Mouse (Mus musculus) T-cell, adult 2 months (primary cell): ENCODE data around the gene Rab11fip2.
A peak's percentile ranks its signal among the peaks of the same experiment; 100 is the strongest.

Source experiments
- DNase-seq: peaks from one replicate; pipeline ENCODE4 v3.0.0; 2022; ENCODE audit warnings: low spot score

Gene Rab11fip2

DNA sequence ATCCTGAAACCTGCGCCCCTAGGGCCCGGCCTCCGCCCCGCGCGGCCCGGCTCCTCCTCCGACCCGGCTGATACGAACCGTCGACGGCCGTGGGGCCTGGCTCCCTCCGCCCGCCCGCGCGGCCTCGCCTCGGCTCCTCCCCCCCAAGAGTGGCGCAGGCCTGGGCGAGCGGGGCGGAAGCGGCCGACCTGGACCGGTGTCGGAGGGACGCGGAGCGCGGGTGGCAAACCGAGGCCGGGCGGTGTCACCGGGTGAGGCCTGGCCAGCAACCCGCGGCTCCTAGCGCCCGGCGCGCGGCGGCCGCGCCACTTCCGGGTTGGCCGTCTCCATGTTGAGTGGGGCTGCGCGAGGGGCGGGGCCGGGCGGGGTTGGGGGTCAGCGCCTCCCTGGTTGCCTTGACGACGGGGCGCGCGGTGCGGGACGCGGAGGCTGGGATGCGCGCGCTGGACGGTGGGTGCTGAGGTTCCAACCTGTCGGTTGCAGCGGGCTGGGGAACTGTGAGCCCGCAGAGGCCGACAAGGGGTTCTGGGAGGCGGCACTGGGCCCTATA lies at the start of gene Rab11fip2:
Gene Rab11fip2, minus strand, starts transcription at position 333 of the 550 bp plus-strand sequence.
- peak; percentile 84 for DNase-seq

- DNase-seq, result no peak
These were observed 38.1 kb upstream of the Rab11fip2 start for GRCm38 (mm10) chr19:59981588-59981987.

DNA sequence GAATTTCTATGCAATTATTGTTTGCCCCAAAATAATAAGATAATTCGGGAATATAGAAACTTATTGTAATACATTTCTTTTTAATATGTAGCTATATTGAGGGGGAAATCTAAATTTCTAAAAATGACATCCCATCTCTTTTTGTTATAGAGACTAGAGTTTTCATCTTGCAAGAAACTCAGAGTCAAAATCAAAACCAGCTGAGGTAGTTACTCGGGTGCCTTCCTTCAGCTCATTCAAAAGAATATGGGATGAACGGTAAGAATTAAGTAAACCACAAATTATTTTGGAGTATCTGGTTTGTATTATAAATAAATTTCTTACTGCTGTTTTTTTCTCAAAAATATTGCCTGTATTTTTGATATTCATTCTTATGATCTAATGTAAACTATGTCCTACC lies 11.5 kb upstream of the Rab11fip2 start:
- DNase-seq, result no peak

DNA sequence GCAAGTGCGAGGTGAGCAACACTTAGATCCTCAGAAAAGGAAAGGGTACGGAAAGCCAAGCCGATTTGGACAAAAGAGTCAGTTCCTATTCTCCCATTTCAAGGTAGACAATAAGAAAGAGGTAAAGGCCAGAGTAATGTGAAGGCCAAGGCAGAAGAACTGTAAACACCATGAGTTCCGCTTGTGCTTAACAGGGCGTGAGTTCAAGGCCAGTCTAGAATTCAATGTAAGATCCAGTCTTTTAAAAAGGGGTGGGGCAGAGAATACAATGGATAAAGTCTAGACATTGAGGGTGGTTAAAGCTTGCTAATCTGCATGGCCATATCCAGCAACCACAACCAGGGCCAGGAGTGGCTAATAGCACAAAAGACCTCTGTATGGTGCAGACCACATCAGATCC lies 6.3 kb upstream of the Rab11fip2 start:
- no peak for DNase-seq

DNA sequence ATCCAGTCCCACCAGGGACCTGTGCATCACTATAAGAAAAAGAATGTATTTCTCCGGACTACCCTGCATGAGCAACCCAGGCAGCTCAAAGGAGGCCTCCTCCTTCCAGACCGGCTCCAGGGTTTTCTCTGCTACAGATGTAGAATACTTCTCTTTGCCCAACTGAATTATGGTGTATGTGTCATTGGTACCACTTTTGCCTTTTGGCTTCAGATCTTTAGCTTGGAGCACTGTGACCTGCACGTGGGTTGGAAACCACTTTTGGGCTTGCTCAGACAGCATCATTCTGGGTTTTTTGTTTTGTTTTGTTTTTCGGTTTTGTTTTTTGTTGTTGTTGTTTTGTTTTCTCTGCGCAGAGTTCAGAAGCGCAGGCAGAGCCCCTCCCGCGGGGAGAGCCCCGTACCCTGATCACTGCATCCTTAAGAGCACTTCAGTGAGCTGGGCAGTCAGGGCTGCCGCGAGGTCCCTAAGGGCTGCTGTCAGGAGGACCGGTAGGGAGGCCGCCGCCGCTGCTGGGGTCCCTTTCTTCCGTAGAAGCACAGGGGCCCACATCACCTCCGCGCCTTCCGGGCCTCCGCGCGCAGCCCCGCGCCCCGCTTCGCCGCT lies 635 bp downstream of the Rab11fip2 start:
- DNase-seq, result no peak

DNA sequence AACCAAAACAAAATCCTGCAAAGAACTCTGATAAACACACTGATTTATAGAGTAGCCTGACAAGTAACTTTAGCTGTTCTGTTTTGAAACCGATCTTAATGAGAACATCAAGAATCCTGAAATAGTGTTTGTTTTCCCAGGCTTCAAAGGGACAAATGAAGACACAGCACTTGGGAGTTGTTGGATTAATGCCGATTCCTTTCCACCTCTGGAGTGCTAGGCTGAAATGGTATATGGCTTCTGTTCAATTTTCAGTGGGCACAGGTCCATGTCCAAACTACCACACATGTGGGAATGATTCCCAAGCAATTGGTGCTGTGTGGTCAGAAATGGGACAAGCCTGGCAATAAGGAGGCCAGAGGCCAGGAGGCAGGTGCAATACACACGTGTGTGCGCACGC lies 3.7 kb downstream of the Rab11fip2 start:
- no peak for DNase-seq

GRCm38 (mm10) chr19:59932085-59932484 lies 11.4 kb downstream of the Rab11fip2 start:
- DNase-seq, result no peak

DNA sequence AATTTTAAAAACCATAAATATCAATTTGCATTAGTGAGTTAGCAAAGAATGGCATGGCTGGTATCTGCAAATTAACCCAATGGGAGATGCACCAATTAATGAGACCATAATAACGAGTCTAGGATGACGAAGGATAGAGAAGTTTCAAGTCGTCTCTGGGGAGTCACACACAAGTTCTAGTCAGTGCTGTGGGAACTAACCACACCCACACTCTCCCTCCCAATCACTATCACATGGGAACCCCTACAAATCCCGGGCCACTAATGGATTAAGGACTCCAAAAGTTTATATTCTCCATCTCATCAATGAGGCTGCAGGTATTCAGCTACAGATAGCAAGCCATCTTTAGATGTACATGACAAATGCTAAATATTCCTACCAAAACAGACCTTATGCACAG lies 14.8 kb downstream of the Rab11fip2 start:
- DNase-seq, result no peak

- peak; percentile 19 for DNase-seq
These were observed 17.3 kb downstream of the Rab11fip2 start for GRCm38 (mm10) chr19:59926125-59926524.

- no peak for DNase-seq
These were observed 22.6 kb downstream of the Rab11fip2 start for GRCm38 (mm10) chr19:59920846-59921245.

DNA sequence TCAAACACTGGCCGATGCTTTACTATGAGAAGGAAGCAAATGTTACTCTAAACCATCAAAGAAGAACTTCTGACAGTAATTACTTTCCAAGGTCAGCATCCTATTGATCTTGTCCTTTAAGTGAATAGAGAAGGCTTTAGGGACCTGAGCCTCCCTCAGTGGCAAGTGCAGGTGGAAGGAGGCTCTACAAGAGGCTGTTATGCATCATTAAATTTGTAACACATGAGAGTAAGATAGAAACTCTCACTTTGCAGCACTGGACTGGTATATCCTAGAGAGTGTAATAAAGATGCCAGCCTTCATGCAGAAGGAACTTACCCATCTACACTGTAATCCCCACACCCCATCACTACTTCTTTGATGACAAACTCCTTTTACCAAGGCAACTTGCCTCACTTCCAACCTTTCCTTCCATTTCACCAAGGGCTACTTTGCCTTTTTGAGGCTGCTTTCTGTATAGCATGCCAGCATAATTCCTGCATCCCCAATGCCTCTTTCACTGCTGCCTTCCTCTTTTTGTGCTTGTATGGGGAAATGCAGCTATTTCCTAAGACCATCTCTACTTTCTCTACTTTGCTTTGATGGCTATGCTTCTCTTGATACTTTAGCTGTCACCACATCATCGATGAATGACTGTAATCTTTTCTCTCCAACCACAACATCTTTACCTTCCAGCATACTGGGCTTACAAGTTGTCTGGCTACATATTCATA lies 25.4 kb downstream of the Rab11fip2 start:
- no peak for DNase-seq

DNA sequence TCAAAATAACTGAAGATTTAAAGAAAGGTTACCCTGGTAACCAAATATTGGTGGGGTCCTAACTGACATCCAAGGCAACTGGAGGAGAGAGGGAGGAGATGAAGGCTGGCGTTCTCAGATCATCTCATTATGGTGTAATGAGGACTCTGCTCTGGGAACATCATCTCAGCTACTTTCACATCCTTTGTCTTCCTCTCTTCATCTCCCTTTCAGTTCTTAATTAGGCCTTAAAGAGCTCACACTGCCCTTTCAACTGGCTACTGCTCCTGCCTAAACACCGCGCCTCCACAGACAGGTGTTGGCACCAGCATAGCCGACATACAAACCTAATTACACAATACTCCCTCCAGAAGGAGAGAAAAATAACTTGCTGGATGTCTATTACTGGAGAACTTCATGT lies 31.9 kb downstream of the Rab11fip2 start:
- DNase-seq, result no peak

- DNase-seq, result no peak
These were observed 38.0 kb downstream of the Rab11fip2 start for GRCm38 (mm10) chr19:59905296-59906081.

GRCm38 (mm10) chr19:59899965-59900364 lies 43.5 kb downstream of the Rab11fip2 start:
- DNase-seq, result no peak

DNA sequence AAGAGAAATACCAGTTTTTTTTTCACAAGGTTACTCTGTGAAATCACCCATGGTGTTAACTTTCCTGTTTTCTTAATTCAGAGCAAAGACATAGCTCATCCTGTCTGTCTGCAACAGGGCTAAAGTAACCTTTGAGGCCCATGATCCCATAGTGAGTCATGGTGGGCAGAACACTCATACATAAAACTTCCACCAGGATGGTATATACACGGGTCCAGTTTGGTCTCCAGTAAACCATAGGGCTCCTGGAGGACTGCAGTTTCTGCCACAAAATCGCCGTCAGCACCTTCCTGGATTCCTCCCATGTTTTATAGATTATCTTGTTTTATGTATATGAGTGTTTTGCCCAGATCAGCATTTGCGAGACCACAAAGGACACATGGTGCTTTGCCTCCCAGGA lies 45.2 kb downstream of the Rab11fip2 start:
- DNase-seq, result no peak

GRCm38 (mm10) chr19:59889383-59889782 lies 54.1 kb downstream of the Rab11fip2 start:
- DNase-seq, result no peak

DNA sequence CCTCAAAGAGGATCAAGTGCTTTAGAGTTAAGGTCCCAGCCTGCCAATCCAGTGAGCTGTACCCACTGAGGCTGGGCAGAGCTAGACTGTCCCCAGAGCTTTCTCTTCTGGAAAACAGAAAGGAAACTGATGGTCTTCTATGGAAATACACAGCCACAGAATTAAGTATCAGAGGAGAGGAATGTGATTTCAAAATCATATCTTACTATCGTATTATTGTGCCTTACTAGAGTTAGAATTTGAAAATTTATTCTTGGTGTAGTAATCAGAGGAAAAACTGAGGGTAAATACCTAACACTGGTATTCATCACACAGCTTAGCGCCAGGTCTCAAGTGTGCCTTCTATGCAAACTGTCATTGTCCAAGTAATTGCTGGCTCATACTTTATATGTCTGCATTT lies 54.6 kb downstream of the Rab11fip2 start:
- DNase-seq, result no peak

- no peak for DNase-seq
These were observed 55.6 kb downstream of the Rab11fip2 start for GRCm38 (mm10) chr19:59887866-59888265.

DNA sequence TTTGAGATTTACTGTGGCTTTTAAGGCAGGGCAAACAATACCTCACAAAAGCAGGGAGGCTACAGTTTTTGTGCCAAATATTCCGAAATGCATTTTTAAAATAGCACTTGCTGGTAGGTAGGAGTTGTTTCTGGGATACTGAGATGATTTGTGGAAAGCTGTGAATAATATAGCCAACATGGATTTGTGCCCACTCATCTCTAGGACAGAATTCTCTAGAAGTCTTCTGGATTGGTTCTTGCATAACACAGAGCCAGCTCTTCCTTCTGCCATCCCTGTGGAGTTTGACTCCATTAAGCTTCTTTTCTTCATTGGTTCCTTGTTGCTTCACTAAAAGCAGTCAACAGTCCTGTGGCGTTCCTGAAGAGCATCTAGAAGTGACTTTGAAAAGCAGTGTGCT lies 58.2 kb downstream of the Rab11fip2 start:
- no peak for DNase-seq

DNA sequence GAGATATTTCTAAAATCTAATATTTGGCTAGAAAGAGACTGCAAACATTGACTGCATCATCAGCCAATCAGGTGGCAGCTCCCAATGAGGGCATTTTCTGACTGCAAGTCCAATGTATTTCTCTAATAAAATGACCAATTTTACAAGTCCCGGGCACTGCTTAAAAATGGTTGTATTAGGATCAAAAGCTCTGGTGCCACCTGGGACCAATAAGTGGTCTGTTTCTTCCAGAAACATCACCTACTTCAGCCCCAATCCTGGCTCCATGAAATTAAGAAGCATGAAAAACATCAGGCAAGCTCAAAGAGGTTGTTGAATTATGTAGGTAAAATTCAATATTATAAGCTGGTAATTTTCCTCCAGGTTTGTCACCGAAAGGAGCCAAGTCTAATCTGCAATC lies 66.2 kb downstream of the Rab11fip2 start:
- no peak for DNase-seq

DNA sequence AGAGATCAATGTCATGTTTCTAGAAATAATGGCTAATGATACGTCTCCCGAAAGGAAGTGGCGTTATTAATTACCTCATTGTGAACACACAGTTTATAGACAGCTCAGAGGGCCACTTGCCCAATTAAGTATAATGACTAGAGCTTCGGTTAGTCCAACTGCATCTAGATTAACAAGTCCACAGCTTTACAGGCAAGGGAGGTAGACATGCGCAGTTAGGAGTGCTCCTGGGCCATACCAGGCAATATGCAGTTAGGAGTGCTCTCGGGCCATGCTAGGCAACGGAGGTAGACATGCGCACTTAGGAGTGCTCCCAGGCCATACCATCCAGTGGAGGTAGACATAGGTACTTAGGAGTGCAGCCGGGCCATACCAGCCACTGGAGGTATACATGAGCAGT lies 76.8 kb downstream of the Rab11fip2 start:
- DNase-seq, result no peak

GRCm38 (mm10) chr19:59862423-59862822 lies 81.0 kb downstream of the Rab11fip2 start:
- no peak for DNase-seq

- no peak for DNase-seq
These were observed 82.7 kb downstream of the Rab11fip2 start for GRCm38 (mm10) chr19:59860799-59861198.
